Mouse (Mus musculus) liver, embryonic 16.5 days (tissue): ENCODE results near the gene Vpreb2. TPM values are rescaled to one million over a fixed set of nuclear protein-coding genes. Genes with fewer than 3 reads are reported as not detected.
"Not testable (repeated sequence)": the region's sequence is repeated elsewhere in the genome, so short reads cannot be mapped to it uniquely, and the experiment has no call there.

ENCODE experiments used
- ATAC-seq: fragments of 200-750 bp; cut with Nextera tagmentation; 2 replicates; pipeline ENCODE4 v1.8.0; 2017; ENCODE audit warnings: low read depth, mild to moderate bottlenecking, moderate number of reproducible peaks, moderate library complexity
- H3K27ac ChIP-seq: fragments of 300-500 bp; sonication (generic); 2 replicates; pipeline ENCODE4 v1.5.1; 2014; ENCODE audit warnings: mild to moderate bottlenecking, low read length
- H3K27me3 ChIP-seq: fragments of 300-500 bp; sonication (generic); 2 replicates; pipeline ENCODE4 v1.6.1; 2014; ENCODE audit warnings: low read depth, low read length, mixed read lengths; ENCODE audit not compliant: control insufficient read depth, insufficient read depth
- H3K36me3 ChIP-seq: fragments of 300-500 bp; sonication (generic); 2 replicates; pipeline ENCODE4 v1.6.1; 2014; ENCODE audit warnings: mild to moderate bottlenecking; ENCODE audit not compliant: control insufficient read depth, insufficient read depth
- H3K4me1 ChIP-seq: fragments of 300-500 bp; sonication (generic); 2 replicates; pipeline ENCODE4 v1.6.1; 2014; ENCODE audit warnings: low read depth, low read length, mixed read lengths; ENCODE audit not compliant: control insufficient read depth
- H3K4me2 ChIP-seq: fragments of 300-500 bp; sonication (generic); 2 replicates; pipeline ENCODE4 v1.6.1; 2014; ENCODE audit warnings: low read depth, low read length, mixed read lengths
- H3K4me3 ChIP-seq: fragments of 300-500 bp; sonication (generic); 2 replicates; pipeline ENCODE4 v1.5.1; 2014; ENCODE audit warnings: low read depth, mild to moderate bottlenecking, low read length
- H3K9ac ChIP-seq: fragments of 300-500 bp; sonication (generic); 2 replicates; pipeline ENCODE4 v1.6.1; 2014; ENCODE audit warnings: low read depth, low read length
- H3K9me3 ChIP-seq: fragments of 300-500 bp; sonication (generic); replicated peaks from 2 replicates; pipeline ENCODE4 v1.6.1; 2016; ENCODE audit warnings: low read length; ENCODE audit not compliant: control insufficient read depth
- WGBS: fragments of 180-500 bp; shearing (Covaris S2); extraction: QIAGEN DNeasy Blood & Tissue Kit; methylation state at CpG from one replicate; pipeline ENCODE4 v1.1.7; 2014; ENCODE audit not compliant: insufficient replicate concordance; 5-methylcytosine and 5-hydroxymethylcytosine counted together
- polyA plus RNA-seq: library from polyadenylated mRNA; unstranded; fragments of >200 nt; fragmentation: Nextera tagmentation; extraction: Ambion mirVana; gene quantifications from 2 replicates; pipeline ENCODE4 v1.2.1, GENCODE M21; 2015

The Vpreb2 gene
- polyA plus RNA-seq, 1 experiment from 2014 or later, result 2.5 TPM

DNA sequence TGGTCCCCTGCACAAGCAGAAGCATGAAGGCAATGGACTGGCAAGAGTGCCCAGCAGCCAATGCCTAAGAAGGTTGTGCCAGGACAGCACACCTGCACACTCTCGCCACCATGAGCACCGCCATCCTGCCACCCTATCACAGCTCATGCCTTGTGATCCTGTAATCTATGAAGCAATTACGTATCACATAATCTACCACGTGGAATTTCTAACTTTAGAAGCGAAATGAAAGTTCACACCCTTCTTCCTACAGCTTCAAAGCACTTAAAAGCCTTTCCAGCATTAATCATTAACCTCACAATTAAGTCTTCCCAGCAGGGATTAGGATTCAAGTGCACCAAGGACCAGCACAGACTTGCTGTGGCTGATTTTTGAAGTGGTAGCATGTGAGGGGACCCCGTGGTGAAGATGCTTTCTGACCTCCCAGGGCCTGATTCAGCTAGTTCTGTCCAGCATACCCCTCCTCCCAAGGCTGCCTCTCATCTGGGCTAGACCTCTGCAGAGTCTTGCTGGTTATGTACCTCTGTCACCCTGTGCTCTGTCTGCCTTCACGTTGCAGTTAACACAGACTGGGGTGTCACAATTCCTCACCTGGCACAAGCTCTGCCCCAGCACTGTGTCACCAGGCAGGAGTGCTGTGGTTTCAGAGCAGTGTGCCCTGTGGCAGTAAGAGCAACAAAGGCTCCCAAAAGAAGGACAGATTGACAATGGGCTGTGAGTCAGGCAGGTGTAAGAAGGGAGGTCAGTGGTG lies 35.0 kb upstream of the Vpreb2 start:
- Histone ChIP-seq H3K9me3 (no peaks in the 10 kb centered on the region), H3K27me3 (no peaks in the 10 kb centered on the region), H3K4me1 (no peaks in the 10 kb centered on the region), H3K36me3 (no peaks in the 10 kb centered on the region), H3K9ac (no peak overlapping the region), H3K27ac (no peak overlapping the region), H3K4me3 (no peak overlapping the region), H3K4me2 (no peak overlapping the region)
- 44% methylated on average over 7 of the region's 7 CpGs for WGBS
- ATAC-seq, result no peak

- Histone ChIP-seq H3K4me1 (no peaks in the 10 kb centered on the region), H3K27me3 (no peaks in the 10 kb centered on the region), H3K27ac (no peak overlapping the region), H3K36me3 (no peaks in the 10 kb centered on the region), H3K4me3 (no peak overlapping the region), H3K4me2 (no peak overlapping the region), H3K9me3 (no peaks in the 10 kb centered on the region), H3K9ac (no peak overlapping the region)
- no peak for ATAC-seq
- 47% methylated on average over 2 of the region's 2 CpGs for WGBS
Observed at GRCm38 (mm10) chr16:17949421-17949877, 30.8 kb upstream of the Vpreb2 start.

DNA sequence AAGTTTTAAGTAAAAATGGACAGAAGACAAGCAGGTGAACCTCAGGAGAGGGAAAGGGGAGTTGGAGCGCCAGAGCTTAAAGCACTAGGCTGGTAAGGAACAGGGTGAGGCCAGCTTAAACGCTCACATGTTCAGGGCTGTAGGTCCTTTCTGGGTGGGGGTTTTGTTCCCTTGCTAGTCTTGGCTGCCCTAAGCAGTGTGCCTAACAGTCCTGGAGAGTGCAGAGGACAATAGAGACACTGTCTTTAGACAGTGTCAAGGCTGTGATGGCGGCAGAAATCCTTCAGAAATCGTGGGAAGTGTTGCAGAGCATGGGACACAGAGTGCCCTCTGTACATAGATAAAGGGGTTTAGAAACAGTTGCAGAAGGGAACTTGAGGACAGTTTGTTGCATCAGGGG lies 30.2 kb upstream of the Vpreb2 start:
- no peaks in the 10 kb centered on the region for H3K27me3 ChIP-seq
- WGBS, result 65% methylated on average over 4 of the region's 4 CpGs
- ATAC-seq, result no peak
- no peak overlapping the region for H3K9ac ChIP-seq
- H3K4me1 ChIP-seq, result no peaks in the 10 kb centered on the region
- no peaks in the 10 kb centered on the region for H3K36me3 ChIP-seq
- no peaks in the 10 kb centered on the region for H3K9me3 ChIP-seq
- H3K4me2 ChIP-seq, result no peak overlapping the region
- H3K27ac ChIP-seq, result no peak overlapping the region
- H3K4me3 ChIP-seq, result no peak overlapping the region

GRCm38 (mm10) chr16:17951618-17952017 lies 28.6 kb upstream of the Vpreb2 start:
- no peaks in the 10 kb centered on the region for H3K9me3 ChIP-seq
- no peak overlapping the region for H3K4me3 ChIP-seq
- no peak overlapping the region for H3K4me2 ChIP-seq
- no peaks in the 10 kb centered on the region for H3K4me1 ChIP-seq
- no peak for ATAC-seq
- H3K9ac ChIP-seq, result no peak overlapping the region
- H3K27ac ChIP-seq, result no peak overlapping the region
- H3K36me3 ChIP-seq, result no peaks in the 10 kb centered on the region
- no peaks in the 10 kb centered on the region for H3K27me3 ChIP-seq
- 47% methylated on average over 3 of the region's 4 CpGs for WGBS

GRCm38 (mm10) chr16:17956052-17956638 lies 24.1 kb upstream of the Vpreb2 start:
- not testable (repeated sequence) for H3K27ac ChIP-seq, H3K9ac ChIP-seq, H3K4me3 ChIP-seq, H3K4me1 ChIP-seq, H3K27me3 ChIP-seq, H3K4me2 ChIP-seq, H3K9me3 ChIP-seq, ATAC-seq, H3K36me3 ChIP-seq
- WGBS, result 87% methylated on average over 15 of the region's 17 CpGs

- Histone ChIP-seq H3K4me1 (no peaks in the 10 kb centered on the region), H3K9ac (no peak overlapping the region), H3K4me3 (no peak overlapping the region), H3K27ac (no peak overlapping the region), H3K4me2 (no peak overlapping the region), H3K9me3 (no peaks in the 10 kb centered on the region), H3K27me3 (no peaks in the 10 kb centered on the region), H3K36me3 (no peaks in the 10 kb centered on the region)
- ATAC-seq, result no peak
- 66% methylated on average over 7 of the region's 7 CpGs for WGBS
Observed at GRCm38 (mm10) chr16:17962091-17962490, 18.1 kb upstream of the Vpreb2 start.

DNA sequence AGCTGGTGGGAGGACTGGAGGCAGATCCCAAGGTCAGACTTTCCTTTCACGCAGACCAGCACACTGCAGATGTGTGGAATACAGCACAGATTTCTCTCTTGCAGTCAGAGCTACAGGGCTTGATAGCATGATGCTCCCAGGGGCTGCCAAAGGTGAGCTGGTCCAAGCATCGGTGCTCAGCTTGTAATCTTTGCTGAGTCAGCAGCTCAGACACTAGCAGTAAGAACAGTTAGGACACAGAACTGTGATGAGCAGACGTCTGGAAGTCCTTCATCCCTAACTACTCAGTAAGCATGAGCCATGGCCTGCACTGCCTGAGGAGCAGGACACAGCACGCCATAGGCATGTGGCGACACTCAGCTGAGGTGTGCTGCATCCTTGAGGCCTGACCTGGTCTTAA lies 8.4 kb upstream of the Vpreb2 start:
- H3K36me3 ChIP-seq, result no peaks in the 10 kb centered on the region
- WGBS, result 55% methylated on average over 5 of the region's 5 CpGs
- ATAC-seq, result no peak

GRCm38 (mm10) chr16:17977840-17978239 lies 2.4 kb upstream of the Vpreb2 start:
- not testable (repeated sequence) for H3K27ac ChIP-seq, H3K27me3 ChIP-seq, ATAC-seq, H3K4me1 ChIP-seq, H3K4me2 ChIP-seq, H3K9me3 ChIP-seq, H3K9ac ChIP-seq, H3K4me3 ChIP-seq, H3K36me3 ChIP-seq
- WGBS, result 59% methylated on average over 7 of the region's 7 CpGs

More for the DNA sequence above, 8.4 kb upstream of the Vpreb2 start:
- Histone ChIP-seq H3K27me3 (no peaks in the 10 kb centered on the region), H3K4me3 (no peak overlapping the region), H3K27ac (no peak overlapping the region), H3K4me1 (no peaks in the 10 kb centered on the region), H3K9ac (no peak overlapping the region), H3K9me3 (no peaks in the 10 kb centered on the region), H3K4me2 (no peak overlapping the region)

- Histone ChIP-seq H3K9me3 (no peaks in the 10 kb centered on the region), H3K36me3 (no peaks in the 10 kb centered on the region), H3K4me2 (no peak overlapping the region), H3K9ac (no peak overlapping the region), H3K27ac (no peak overlapping the region), H3K4me1 (no peaks in the 10 kb centered on the region; the same call in 1 of the 2 replicates), H3K4me3 (no peak overlapping the region), H3K27me3 (no peaks in the 10 kb centered on the region)
- WGBS, result 36% methylated on average over 2 of the region's 2 CpGs
- ATAC-seq, result no peak
Observed at GRCm38 (mm10) chr16:17983201-17983600, 3.0 kb downstream of the Vpreb2 start.
